Mouse (Mus musculus): ENCODE results near the gene 4921517D22Rik. TPM values are rescaled to one million over a fixed set of nuclear protein-coding genes. Genes with fewer than 3 reads are reported as not detected.
"Not testable (repeated sequence)": the region's sequence is repeated elsewhere in the genome, so short reads cannot be mapped to it uniquely, and the experiment has no call there.

Gene 4921517D22Rik
- polyA plus RNA-seq, 1 experiment from 2014 or later = not detected

GRCm38 (mm10) chr13:59719475-59719874, 25.6 kb upstream of the 4921517D22Rik start:
- 94% methylated on average over 1 of the region's 1 CpGs for WGBS
- H3K9me3 ChIP-seq = no peaks in the 10 kb centered on the region
- H3K4me1 ChIP-seq = peaks cover 8% of the 10 kb centered on the region
- H3K27me3 ChIP-seq = no peaks in the 10 kb centered on the region
- ATAC-seq (ENCODE audit: low FRiP score, low read depth) = no peak
- no peak overlapping the region for H3K4me2 ChIP-seq (replicated peaks)
- no peaks in the 10 kb centered on the region for H3K36me3 ChIP-seq
- H3K4me3 ChIP-seq = no peak overlapping the region
- no peak overlapping the region for H3K27ac ChIP-seq
- H3K9ac ChIP-seq = no peak overlapping the region

- H3K9me3 ChIP-seq; H3K27ac ChIP-seq; H3K4me1 ChIP-seq; H3K36me3 ChIP-seq; H3K4me3 ChIP-seq; H3K9ac ChIP-seq; H3K27me3 ChIP-seq; ATAC-seq (ENCODE audit: low FRiP score, low read depth); H3K4me2 ChIP-seq (replicated peaks): not testable (repeated sequence)
- WGBS = 25% methylated on average over 6 of the region's 6 CpGs
These were observed 25.0 kb upstream of the 4921517D22Rik start for GRCm38 (mm10) chr13:59718857-59719440.

GRCm38 (mm10) chr13:59713710-59714109, 19.8 kb upstream of the 4921517D22Rik start:
- no peak overlapping the region for H3K27ac ChIP-seq
- no peak overlapping the region for H3K4me3 ChIP-seq
- 45% methylated on average over 3 of the region's 3 CpGs for WGBS
- no peaks in the 10 kb centered on the region for H3K4me1 ChIP-seq
- no peak for ATAC-seq (ENCODE audit: low FRiP score, low read depth)
- H3K27me3 ChIP-seq = no peaks in the 10 kb centered on the region
- H3K9ac ChIP-seq = no peak overlapping the region
- H3K4me2 ChIP-seq (replicated peaks) = no peak overlapping the region
- H3K9me3 ChIP-seq = no peaks in the 10 kb centered on the region
- no peaks in the 10 kb centered on the region for H3K36me3 ChIP-seq

- H3K9me3 ChIP-seq; H3K27me3 ChIP-seq; H3K4me2 ChIP-seq (replicated peaks); H3K4me1 ChIP-seq; H3K9ac ChIP-seq; H3K27ac ChIP-seq; H3K4me3 ChIP-seq; ATAC-seq (ENCODE audit: low FRiP score, low read depth); H3K36me3 ChIP-seq: not testable (repeated sequence)
- 75% methylated on average over 3 of the region's 3 CpGs for WGBS
These were observed 18.1 kb upstream of the 4921517D22Rik start, which contains the start of gene Spata31d1b for GRCm38 (mm10) chr13:59711984-59712383. TSS of gene Spata31d1b (plus strand) at chr13:59712284.

- Histone ChIP-seq H3K4me1 (no peaks in the 10 kb centered on the region), H3K4me3 (no peak within 1 kb of the TSS), H3K27me3 (no peaks in the 10 kb centered on the region), H3K9me3 (no peaks in the 10 kb centered on the region), H3K4me2 (replicated peaks) (no peak within 1 kb of the TSS), H3K36me3 (no peaks in the 10 kb centered on the region), H3K9ac (no peak within 1 kb of the TSS), H3K27ac (no peak within 1 kb of the TSS)
- ATAC-seq (ENCODE audit: low FRiP score, low read depth) = no peak
- WGBS = 87% methylated on average over 15 of the region's 15 CpGs
These were observed 16.3 kb upstream of the 4921517D22Rik start, which contains the start of gene Spata31d1a for GRCm38 (mm10) chr13:59710230-59710629. TSS of gene Spata31d1a (minus strand) at chr13:59710330.

- H3K4me2 ChIP-seq (replicated peaks) = no peak overlapping the region
- no peaks in the 10 kb centered on the region for H3K36me3 ChIP-seq
- H3K9ac ChIP-seq = no peak overlapping the region
- no peaks in the 10 kb centered on the region for H3K9me3 ChIP-seq
- H3K27ac ChIP-seq = no peak overlapping the region
- H3K4me3 ChIP-seq = no peak overlapping the region
- 57% methylated on average over 12 of the region's 12 CpGs for WGBS
- ATAC-seq (ENCODE audit: low FRiP score, low read depth) = no peak
- no peaks in the 10 kb centered on the region for H3K27me3 ChIP-seq
- no peaks in the 10 kb centered on the region for H3K4me1 ChIP-seq
These were observed 10.7 kb upstream of the 4921517D22Rik start for GRCm38 (mm10) chr13:59704562-59704961.

GRCm38 (mm10) chr13:59703514-59703913, 9.6 kb upstream of the 4921517D22Rik start:
- H3K9me3 ChIP-seq = no peaks in the 10 kb centered on the region
- WGBS = 86% methylated on average over 12 of the region's 12 CpGs
- ATAC-seq (ENCODE audit: low FRiP score, low read depth) = no peak

GRCm38 (mm10) chr13:59700137-59700536, 6.2 kb upstream of the 4921517D22Rik start:
- H3K4me3 ChIP-seq; H3K9me3 ChIP-seq; H3K27me3 ChIP-seq; H3K27ac ChIP-seq; H3K9ac ChIP-seq; H3K36me3 ChIP-seq; ATAC-seq (ENCODE audit: low FRiP score, low read depth); H3K4me2 ChIP-seq (replicated peaks); H3K4me1 ChIP-seq: not testable (repeated sequence)
- 38% methylated on average over 1 of the region's 1 CpGs for WGBS

More at GRCm38 (mm10) chr13:59703514-59703913, 9.6 kb upstream of the 4921517D22Rik start:
- no peaks in the 10 kb centered on the region for H3K36me3 ChIP-seq
- no peak overlapping the region for H3K4me2 ChIP-seq (replicated peaks)
- no peak overlapping the region for H3K9ac ChIP-seq
- no peak overlapping the region for H3K27ac ChIP-seq
- H3K4me1 ChIP-seq = no peaks in the 10 kb centered on the region
- H3K27me3 ChIP-seq = no peaks in the 10 kb centered on the region
- H3K4me3 ChIP-seq = no peak overlapping the region

GRCm38 (mm10) chr13:59699131-59699530, 5.2 kb upstream of the 4921517D22Rik start:
- no peaks in the 10 kb centered on the region for H3K27me3 ChIP-seq
- H3K9me3 ChIP-seq = no peaks in the 10 kb centered on the region
- H3K4me3 ChIP-seq = no peak overlapping the region
- no peak overlapping the region for H3K4me2 ChIP-seq (replicated peaks)
- H3K27ac ChIP-seq = no peak overlapping the region
- H3K4me1 ChIP-seq = no peaks in the 10 kb centered on the region
- no peak overlapping the region for H3K9ac ChIP-seq
- no peak for ATAC-seq (ENCODE audit: low FRiP score, low read depth)
- H3K36me3 ChIP-seq = no peaks in the 10 kb centered on the region
- WGBS = 90% methylated on average over 8 of the region's 8 CpGs

- Histone ChIP-seq H3K27ac (no peak overlapping the region), H3K4me3 (no peak overlapping the region), H3K36me3 (no peaks in the 10 kb centered on the region), H3K4me2 (replicated peaks) (no peak overlapping the region), H3K27me3 (no peaks in the 10 kb centered on the region), H3K9ac (no peak overlapping the region), H3K9me3 (no peaks in the 10 kb centered on the region), H3K4me1 (no peaks in the 10 kb centered on the region)
- 68% methylated on average over 7 of the region's 7 CpGs for WGBS
- ATAC-seq (ENCODE audit: low FRiP score, low read depth) = no peak
These were observed 1.9 kb upstream of the 4921517D22Rik start for GRCm38 (mm10) chr13:59695781-59696180.

- no peak overlapping the region for H3K9ac ChIP-seq
- no peaks in the 10 kb centered on the region for H3K4me1 ChIP-seq
- no peaks in the 10 kb centered on the region for H3K9me3 ChIP-seq
- ATAC-seq (ENCODE audit: low FRiP score, low read depth) = no peak
- no peaks in the 10 kb centered on the region for H3K27me3 ChIP-seq
- H3K27ac ChIP-seq = no peak overlapping the region
- 85% methylated on average over 10 of the region's 10 CpGs for WGBS
- H3K4me3 ChIP-seq = no peak overlapping the region
- H3K4me2 ChIP-seq (replicated peaks) = no peak overlapping the region
- H3K36me3 ChIP-seq = no peaks in the 10 kb centered on the region
These were observed 2.4 kb downstream of the 4921517D22Rik start for GRCm38 (mm10) chr13:59691478-59691877.

- no peaks in the 10 kb centered on the region for H3K9me3 ChIP-seq
- H3K36me3 ChIP-seq = no peaks in the 10 kb centered on the region
- no peak overlapping the region for H3K27ac ChIP-seq
- H3K9ac ChIP-seq = no peak overlapping the region
- H3K4me2 ChIP-seq (replicated peaks) = no peak overlapping the region
- no peak overlapping the region for H3K4me3 ChIP-seq
- WGBS = 78% methylated on average over 7 of the region's 7 CpGs
- no peaks in the 10 kb centered on the region for H3K4me1 ChIP-seq
- no peaks in the 10 kb centered on the region for H3K27me3 ChIP-seq
- ATAC-seq (ENCODE audit: low FRiP score, low read depth) = no peak
These were observed 3.3 kb downstream of the 4921517D22Rik start for GRCm38 (mm10) chr13:59690576-59690975.

GRCm38 (mm10) chr13:59689843-59690242, 4.1 kb downstream of the 4921517D22Rik start:
- Histone ChIP-seq H3K4me2 (replicated peaks) (no peak overlapping the region), H3K9ac (no peak overlapping the region), H3K27ac (no peak overlapping the region), H3K36me3 (no peaks in the 10 kb centered on the region), H3K27me3 (no peaks in the 10 kb centered on the region), H3K9me3 (no peaks in the 10 kb centered on the region), H3K4me3 (no peak overlapping the region), H3K4me1 (no peaks in the 10 kb centered on the region)
- no peak for ATAC-seq (ENCODE audit: low FRiP score, low read depth)
- WGBS = 94% methylated on average over 3 of the region's 3 CpGs
